Mouse (Mus musculus) stomach, postnatal 0 days (tissue): Measurements from ENCODE around the gene Gm38392.

Experiments
- CTCF ChIP-seq: IDR thresholded peaks from 2 replicates; pipeline ENCODE4 v1.5.1; 2016; ENCODE audit warnings: antibody characterized with exemption, low read depth, mild to moderate bottlenecking, moderate library complexity
- EP300 ChIP-seq: optimal IDR thresholded peaks from 2 replicates; pipeline ENCODE3; 2016; ENCODE audit warnings: antibody characterized with exemption

DNA sequence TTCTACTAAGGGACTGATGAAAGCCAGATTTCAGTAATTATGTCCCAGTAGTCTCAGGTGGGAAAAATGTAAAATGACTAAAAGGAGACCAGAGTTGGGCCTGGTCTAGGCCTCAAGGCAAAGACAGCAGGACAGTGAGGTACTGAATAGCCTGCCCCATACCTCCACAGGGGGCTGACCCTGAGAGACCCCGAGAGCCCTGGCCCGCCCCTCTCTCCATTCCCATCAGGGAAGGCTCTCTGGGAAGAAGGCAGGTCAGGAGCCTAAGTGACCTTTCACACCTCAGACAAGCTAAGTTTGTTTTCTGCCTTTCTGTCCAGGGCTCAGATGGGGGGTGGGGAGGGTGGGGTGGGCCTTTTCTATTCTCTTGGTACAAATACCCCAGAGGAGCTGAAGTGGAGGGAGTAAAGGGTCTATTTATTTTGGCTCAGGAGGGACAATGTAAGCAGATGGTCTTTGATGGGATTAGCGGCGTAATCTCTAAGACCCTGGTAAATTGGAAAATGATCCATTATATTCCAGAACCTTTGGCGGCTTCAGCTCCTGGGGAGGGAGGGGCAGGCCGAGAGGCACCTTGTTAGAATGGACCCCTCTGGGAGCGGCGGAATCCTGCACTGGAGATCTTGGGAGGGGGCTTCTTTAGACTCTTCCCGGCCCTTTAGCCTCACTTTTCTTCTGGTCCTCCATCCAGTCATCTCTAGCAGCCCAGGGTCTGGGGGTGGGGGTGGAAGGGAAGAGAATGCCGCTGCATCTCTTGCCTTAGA lies 89.1 kb downstream of the Gm38392 start:
- no peak for TF ChIP-seq CTCF
- no peak for TF ChIP-seq EP300
